Mouse (Mus musculus) embryonic stem cell, embryonic (primary cell): ENCODE measurements around the gene Foxc1.

ENCODE experiments used
- CTCF ChIA-PET, 4 experiments: fragments of 300-600 bp in 2 of 4; fragments of 350-600 bp in 2 of 4; sonication (Branson Sonifier 250); formaldehyde crosslinking; loops; one replicate each; lab custom pipeline; 2022; ENCODE audit warnings: inconsistent platforms in 2 of 4; lab: Charles Lee
- POLR2A ChIA-PET, 4 experiments: fragments of 300-600 bp in 2 of 4; fragments of 350-600 bp in 2 of 4; sonication (Branson Sonifier 250); formaldehyde crosslinking; loops; one replicate each; lab custom pipeline; 2022; ENCODE audit warnings: antibody characterized with exemption in 4 of 4, inconsistent platforms in 1 of 4; lab: Charles Lee

The Foxc1 gene

GRCm38 (mm10) chr13:31802447-31802846 is 4.0 kb upstream of the Foxc1 start:
- CTCF ChIA-PET: interaction anchor here in 1 of 4 experiments (0.5 kb wide), 1 partner anchor 13 kb away, joined by 5 read pairs; no protein-coding TSS in a partner anchor

GRCm38 (mm10) chr13:31803166-31804093 is 3.0 kb upstream of the Foxc1 start:
- ChIA-PET POLR2A (interaction anchor here in 2 of 4 experiments (0.6 to 1.3 kb wide), 4 partner anchors 11 to 1263 kb away, joined by 3 to 5 read pairs (median 4); no protein-coding TSS in a partner anchor), CTCF (interaction anchor here in 3 of 4 experiments (0.6 to 0.7 kb wide), 3 partner anchors 205 to 608 kb away, joined by 3 read pairs; no protein-coding TSS in a partner anchor)

More at GRCm38 (mm10) chr13:31802447-31802846, 4.0 kb upstream of the Foxc1 start:
- POLR2A ChIA-PET: no interaction called here

DNA sequence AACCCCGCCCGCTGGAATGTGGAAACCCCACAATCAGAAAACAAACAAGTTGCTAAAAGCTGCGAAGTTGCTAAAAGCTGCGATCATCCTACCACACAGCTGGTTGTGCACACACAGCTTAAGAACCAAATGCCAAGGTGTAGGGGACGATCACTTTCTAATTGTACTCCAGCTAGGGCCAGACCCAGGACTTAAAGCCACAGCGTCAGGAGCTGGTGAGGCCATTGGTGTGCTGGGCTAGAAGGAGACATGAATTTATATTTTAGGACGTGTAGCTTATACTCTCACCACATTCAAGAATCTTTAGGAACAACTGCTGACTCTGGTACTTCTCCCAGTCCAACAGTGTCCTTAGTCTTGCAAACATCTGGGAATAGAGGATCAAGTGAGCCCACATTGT is 1.9 kb upstream of the Foxc1 start:
- CTCF ChIA-PET: no interaction called here
- POLR2A ChIA-PET: interaction anchor here in 1 of 4 experiments (1.1 to 1.3 kb wide), 2 partner anchors 10 to 16 kb away, joined by 5 read pairs; no protein-coding TSS in a partner anchor

DNA sequence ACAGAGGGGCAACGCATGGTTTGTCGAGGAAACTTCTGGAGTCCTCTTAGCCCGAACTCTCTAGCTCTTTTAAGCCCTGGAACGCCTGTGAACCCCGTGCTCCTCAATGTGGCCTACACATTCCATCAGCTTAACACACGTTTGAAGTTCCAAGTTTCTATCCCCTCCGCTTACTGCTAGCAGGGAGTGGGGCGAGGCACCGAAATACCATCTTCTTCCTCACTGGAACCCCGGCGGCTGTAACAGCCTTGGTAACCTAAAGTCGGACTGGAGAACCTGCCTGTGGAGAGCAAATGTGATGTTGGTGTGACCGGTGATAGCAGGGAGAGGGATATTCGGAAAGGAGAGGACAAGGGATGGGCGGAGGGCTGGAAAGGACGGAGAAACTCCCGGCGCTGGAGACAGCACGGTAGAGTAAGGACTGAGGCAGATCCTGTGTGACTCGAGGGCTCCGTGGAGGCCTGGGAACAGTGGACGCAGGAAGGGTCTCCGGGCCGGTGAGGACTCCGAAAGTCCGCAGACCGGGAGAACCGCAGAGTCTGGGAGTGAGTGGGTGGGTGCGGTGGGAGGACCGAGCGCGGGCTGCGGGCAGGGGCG is 504 bp upstream of the Foxc1 start:
- ChIA-PET POLR2A (no interaction called here), CTCF (interaction anchor here in 1 of 4 experiments (0.7 kb wide), 1 partner anchor 1022 kb away, joined by 3 read pairs; no protein-coding TSS in a partner anchor)

DNA sequence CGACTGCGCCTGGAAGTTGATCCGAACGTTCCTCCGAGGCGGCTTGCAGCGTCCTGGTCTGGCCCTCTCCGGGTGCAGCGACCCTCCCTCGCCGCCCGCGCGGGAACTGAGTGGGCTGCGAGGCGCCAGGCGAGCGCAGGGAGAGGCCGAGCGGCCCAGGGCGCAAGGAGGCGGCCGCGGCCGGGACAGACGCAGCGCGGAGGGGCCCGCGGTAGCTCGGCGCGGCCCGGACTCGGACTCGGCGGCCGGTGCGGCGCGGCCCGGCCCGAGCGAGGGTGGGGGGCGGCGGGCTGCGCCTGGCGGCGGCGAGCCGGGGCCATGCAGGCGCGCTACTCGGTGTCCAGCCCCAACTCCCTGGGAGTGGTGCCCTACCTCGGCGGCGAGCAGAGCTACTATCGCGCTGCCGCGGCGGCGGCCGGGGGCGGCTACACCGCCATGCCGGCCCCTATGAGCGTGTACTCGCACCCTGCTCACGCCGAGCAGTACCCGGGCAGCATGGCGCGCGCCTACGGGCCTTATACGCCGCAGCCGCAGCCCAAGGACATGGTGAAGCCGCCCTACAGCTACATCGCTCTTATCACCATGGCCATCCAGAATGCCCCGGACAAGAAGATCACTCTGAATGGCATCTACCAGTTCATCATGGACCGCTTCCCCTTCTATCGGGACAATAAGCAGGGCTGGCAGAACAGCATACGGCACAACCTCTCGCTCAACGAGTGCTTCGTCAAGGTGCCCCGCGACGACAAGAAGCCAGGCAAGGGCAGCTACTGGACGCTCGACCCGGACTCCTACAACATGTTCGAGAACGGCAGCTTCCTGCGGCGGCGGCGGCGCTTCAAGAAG is 680 bp downstream of the Foxc1 start:
- CTCF ChIA-PET: no interaction called here
- POLR2A ChIA-PET: interaction anchor here in 1 of 4 experiments (0.6 to 0.9 kb wide), 2 partner anchors 338 to 1605 kb away, joined by 3 read pairs; no protein-coding TSS in a partner anchor

- ChIA-PET CTCF (no interaction called here), POLR2A (interaction anchor here in 1 of 4 experiments (0.6 to 0.9 kb wide), 2 partner anchors 337 to 1606 kb away, joined by 3 read pairs; no protein-coding TSS in a partner anchor)
Measured at GRCm38 (mm10) chr13:31807736-31808115, 1.3 kb downstream of the Foxc1 start.

GRCm38 (mm10) chr13:31808116-31808803 is 1.8 kb downstream of the Foxc1 start:
- ChIA-PET CTCF (no interaction called here), POLR2A (interaction anchor here in 1 of 4 experiments (0.9 kb wide), 1 partner anchor 337 kb away, joined by 3 read pairs; no protein-coding TSS in a partner anchor)

GRCm38 (mm10) chr13:31808804-31809420 is 2.5 kb downstream of the Foxc1 start:
- ChIA-PET POLR2A (interaction anchor here in 1 of 4 experiments (0.6 to 1.0 kb wide), 2 partner anchors 10 to 28 kb away, joined by 3 to 4 read pairs; no protein-coding TSS in a partner anchor), CTCF (no interaction called here)

DNA sequence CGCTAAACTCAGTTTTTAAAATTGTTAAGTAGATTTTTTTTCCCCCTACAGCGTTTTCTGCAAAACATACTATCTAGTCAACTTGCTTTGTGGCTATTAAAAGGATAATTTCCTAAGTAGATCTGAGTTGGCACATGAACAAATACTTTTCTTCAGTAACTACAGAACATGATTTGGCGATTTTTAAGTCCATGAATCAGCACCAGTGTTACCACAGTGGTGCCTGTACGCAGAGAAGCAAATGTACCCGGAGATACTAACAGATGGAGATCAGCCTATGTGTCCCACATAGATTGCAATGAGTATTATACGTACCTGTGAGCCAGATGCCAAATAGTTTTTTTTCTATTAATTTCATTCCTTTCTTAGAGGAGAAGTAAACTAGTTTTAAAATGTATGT is 3.3 kb downstream of the Foxc1 start:
- ChIA-PET POLR2A (interaction anchor here in 1 of 4 experiments (1.0 kb wide), 1 partner anchor 11 kb away, joined by 3 read pairs; no protein-coding TSS in a partner anchor), CTCF (no interaction called here)

- CTCF ChIA-PET: interaction anchor here in 2 of 4 experiments (0.7 to 1.0 kb wide), 2 partner anchors 10 to 18 kb away, joined by 3 read pairs; no protein-coding TSS in a partner anchor
- POLR2A ChIA-PET: no interaction called here
Measured at GRCm38 (mm10) chr13:31810375-31810692, 3.9 kb downstream of the Foxc1 start.

DNA sequence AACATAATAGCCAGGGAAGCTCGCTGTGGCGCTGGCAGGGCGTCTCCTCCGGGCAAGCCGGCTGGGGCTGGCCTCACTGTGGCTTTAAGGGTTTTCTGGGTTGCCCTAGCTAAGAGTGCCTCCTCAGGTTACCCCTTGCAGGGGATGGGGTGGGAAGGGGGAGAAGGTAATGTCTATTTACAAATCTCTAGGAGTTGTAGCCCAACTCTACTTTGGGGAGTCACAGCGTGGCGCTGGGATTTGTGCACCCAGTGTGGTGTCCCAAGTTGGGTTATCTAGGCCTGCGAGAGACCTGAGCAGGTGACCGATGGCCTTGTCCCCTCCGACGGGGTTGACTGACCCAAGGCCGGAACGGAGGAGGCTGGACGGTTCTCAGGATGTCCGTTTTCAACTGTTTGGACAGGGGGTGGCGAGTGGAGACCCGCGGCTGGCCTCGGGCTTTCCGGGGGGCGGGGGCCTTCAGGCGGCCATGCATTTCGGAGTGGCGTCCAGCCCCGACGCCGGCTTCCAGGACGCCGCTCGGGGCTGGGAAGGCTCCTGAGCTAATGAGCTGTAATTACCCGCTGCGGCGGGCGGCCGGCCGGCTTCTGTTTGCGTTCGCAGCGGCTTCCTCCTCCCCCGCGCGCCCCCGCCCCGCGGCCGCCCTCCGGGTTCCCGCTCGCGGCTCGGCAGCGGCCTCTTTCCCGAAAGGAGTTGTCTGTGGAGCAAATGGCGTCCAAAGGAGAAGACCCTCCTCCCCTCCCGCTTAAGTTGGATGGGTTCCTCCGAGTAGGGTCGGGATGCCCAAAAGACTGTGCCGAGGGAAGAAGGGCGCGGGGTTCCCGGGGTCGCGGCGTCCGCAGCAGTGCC is 4.5 kb downstream of the Foxc1 start:
- ChIA-PET CTCF (interaction anchor here in 2 of 4 experiments (0.7 to 1.0 kb wide), 2 partner anchors 11 to 18 kb away, joined by 3 read pairs; no protein-coding TSS in a partner anchor), POLR2A (no interaction called here)

DNA sequence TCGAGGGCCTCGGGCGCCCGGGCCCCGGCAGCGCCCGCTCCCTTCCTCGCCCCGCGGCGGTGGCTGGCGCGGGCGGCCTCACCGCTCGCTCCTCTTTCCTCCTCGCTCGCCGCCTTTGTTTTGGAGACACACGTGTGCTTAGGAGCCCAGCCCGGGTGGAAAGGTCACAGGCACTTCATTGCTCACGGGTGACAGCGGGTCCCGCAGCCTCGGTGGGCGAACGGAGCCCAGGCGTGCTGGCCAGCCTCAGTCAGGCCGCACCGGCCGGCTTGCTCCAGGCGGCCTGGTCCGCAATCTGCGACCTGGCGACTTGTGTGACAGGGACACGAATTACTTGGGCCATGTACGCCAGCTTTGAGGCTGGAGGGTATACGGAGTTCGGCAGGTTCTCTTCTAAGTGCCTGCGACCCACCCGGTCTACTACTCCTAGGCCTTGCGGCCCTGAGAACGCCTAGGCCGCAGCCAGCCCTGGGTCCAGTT is 5.1 kb downstream of the Foxc1 start:
- ChIA-PET CTCF (interaction anchor here in 2 of 4 experiments (0.6 to 1.2 kb wide), 2 partner anchors 403 to 1283 kb away, joined by 3 to 4 read pairs; no protein-coding TSS in a partner anchor), POLR2A (interaction anchor here in 1 of 4 experiments (0.6 kb wide), 2 partner anchors 47 to 180 kb away, joined by 3 to 5 read pairs; no protein-coding TSS in a partner anchor)

DNA sequence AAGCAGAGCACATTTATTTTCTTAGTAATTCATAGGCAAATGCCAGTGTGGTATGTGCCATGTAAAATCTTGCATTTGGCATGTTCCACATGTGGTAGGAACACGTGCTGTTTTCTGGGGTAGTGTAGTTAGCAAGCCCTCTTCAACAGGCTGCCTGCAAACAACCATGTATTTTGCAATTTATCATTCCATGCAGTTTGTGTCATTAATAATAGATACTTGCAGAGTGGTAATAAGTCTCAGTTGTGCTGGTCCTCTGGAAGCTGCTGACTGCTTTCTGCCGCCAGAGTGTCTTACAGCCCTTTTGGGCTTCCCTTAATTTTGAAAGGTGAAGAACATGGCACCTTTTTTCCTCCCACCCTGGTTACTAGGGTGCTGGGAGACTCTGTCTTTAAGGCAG is 6.3 kb downstream of the Foxc1 start:
- ChIA-PET CTCF (interaction anchor here in 1 of 4 experiments (1.2 kb wide), 1 partner anchor 402 kb away, joined by 3 read pairs; no protein-coding TSS in a partner anchor), POLR2A (no interaction called here)

DNA sequence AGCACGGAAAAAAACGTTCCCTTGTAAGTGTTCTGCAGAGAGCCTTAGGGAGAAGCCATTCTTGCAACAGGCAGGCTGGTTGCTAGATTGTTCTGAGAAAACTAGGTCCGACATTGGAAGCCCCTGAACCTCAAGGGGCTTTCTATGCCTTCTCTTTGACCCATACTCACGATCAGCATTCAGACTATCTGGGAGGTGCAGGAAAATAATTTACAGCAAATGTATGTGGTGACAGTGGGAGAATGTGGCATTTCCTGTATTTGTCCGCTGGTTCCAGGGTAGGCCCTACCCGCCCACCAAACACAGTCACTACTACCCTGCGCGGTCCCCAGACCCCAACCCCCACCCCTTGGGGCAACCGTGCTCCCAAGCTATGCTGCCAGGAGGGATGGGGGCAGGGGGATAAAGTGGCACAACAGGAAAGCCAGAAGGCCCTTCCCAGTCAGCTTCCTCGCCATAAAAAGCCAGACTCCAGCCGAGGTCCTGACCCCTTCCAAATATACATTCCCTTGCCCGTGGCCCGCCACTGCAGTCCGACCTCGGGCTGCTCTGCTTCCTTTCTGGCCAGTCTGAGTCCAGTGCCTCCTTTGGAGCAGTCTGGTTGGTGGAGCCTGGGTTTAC is 9.1 kb downstream of the Foxc1 start:
- ChIA-PET CTCF (interaction anchor here in 2 of 4 experiments (0.6 kb wide), 3 partner anchors 13 to 248 kb away, joined by 4 to 5 read pairs (median 5); no protein-coding TSS in a partner anchor), POLR2A (interaction anchor here in 1 of 4 experiments (0.6 to 0.9 kb wide), 2 partner anchors 24 to 621 kb away, joined by 3 to 4 read pairs; no protein-coding TSS in a partner anchor)

DNA sequence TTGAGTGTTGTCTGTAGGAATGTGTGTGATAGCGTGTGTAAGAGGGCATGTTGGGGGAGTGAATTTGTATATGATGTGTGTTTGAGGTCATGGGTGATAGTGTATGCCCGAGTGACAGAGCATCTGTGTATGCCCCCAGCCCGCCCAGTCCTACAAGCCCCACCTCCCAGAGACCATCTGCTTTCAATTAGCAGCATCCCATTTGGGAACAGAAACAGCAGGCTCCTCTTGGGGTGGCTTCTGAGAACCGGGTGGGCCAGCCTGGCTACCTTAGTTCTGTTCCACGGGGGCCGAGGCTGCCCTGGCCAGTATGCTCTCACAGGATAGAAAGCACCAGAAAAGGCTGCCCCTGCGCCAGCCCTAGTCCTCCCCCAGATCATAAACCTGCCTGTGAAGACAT is 11.9 kb downstream of the Foxc1 start:
- CTCF ChIA-PET: no interaction called here
- POLR2A ChIA-PET: no interaction called here
